Mouse (Mus musculus): Measurements from ENCODE around the gene Camp. TPM values are rescaled to one million over a fixed set of nuclear protein-coding genes. Genes with fewer than 3 reads are reported as not detected.

Camp gene
- polyA plus RNA-seq (2016; fragmentation: Nextera tagmentation; extraction: Ambion mirVana), result not detected in 2 replicates

- WGBS, result 78% methylated on average over 6 of the region's 6 CpGs
- no peaks in the 10 kb centered on the region for H3K27me3 ChIP-seq (ENCODE audit: insufficient read depth, poor library complexity, severe bottlenecking)
- H3K9me3 ChIP-seq, result no peaks in the 10 kb centered on the region
- H3K27ac ChIP-seq, result no peak within 1 kb of the TSS
- no peak within 1 kb of the TSS for H3K4me3 ChIP-seq
- no peak for DNase-seq (ENCODE audit: low spot score)
- H3K4me1 ChIP-seq, result no peaks in the 10 kb centered on the region
- H3K36me3 ChIP-seq, result peaks cover 6% of the 10 kb centered on the region; the same call in 1 of the 2 replicates
These were observed at the start of gene Camp for GRCm38 (mm10) chr9:109849312-109849758. Gene Camp, minus strand, starts transcription at chr9:109849617.

GRCm38 (mm10) chr9:109898027-109898426 is 48.6 kb upstream of the Camp start:
- DNase-seq (ENCODE audit: low spot score), result no peak
- Histone ChIP-seq H3K4me1 (peaks cover 23% of the 10 kb centered on the region), H3K27ac (no peak overlapping the region), H3K9me3 (no peaks in the 10 kb centered on the region), H3K27me3 (ENCODE audit: insufficient read depth, poor library complexity, severe bottlenecking) (no peaks in the 10 kb centered on the region), H3K4me3 (no peak overlapping the region), H3K36me3 (peaks cover 25% of the 10 kb centered on the region)
- WGBS, result 31% methylated on average over 2 of the region's 2 CpGs

- no peak for DNase-seq (ENCODE audit: low spot score)
- Histone ChIP-seq H3K4me3 (no peak overlapping the region), H3K27ac (no peak overlapping the region), H3K4me1 (peaks cover 23% of the 10 kb centered on the region), H3K27me3 (ENCODE audit: insufficient read depth, poor library complexity, severe bottlenecking) (no peaks in the 10 kb centered on the region), H3K9me3 (no peaks in the 10 kb centered on the region), H3K36me3 (peaks cover 40% of the 10 kb centered on the region)
- WGBS, result 76% methylated on average over 8 of the region's 8 CpGs
These were observed 47.1 kb upstream of the Camp start for GRCm38 (mm10) chr9:109896253-109897150.

- H3K4me1 ChIP-seq, result peaks cover 21% of the 10 kb centered on the region
- DNase-seq (ENCODE audit: low spot score), result no peak
- H3K36me3 ChIP-seq, result peaks cover 49% of the 10 kb centered on the region
- 82% methylated on average over 6 of the region's 6 CpGs for WGBS
- H3K4me3 ChIP-seq, result no peak overlapping the region
- no peak overlapping the region for H3K27ac ChIP-seq
- H3K27me3 ChIP-seq (ENCODE audit: insufficient read depth, poor library complexity, severe bottlenecking), result no peaks in the 10 kb centered on the region
- H3K9me3 ChIP-seq, result no peaks in the 10 kb centered on the region
These were observed 46.2 kb upstream of the Camp start for GRCm38 (mm10) chr9:109895593-109895992.

GRCm38 (mm10) chr9:109894413-109895090 is 45.1 kb upstream of the Camp start:
- Histone ChIP-seq H3K4me1 (peaks cover 13% of the 10 kb centered on the region), H3K27ac (peak overlapping the region; percentile 76), H3K27me3 (ENCODE audit: insufficient read depth, poor library complexity, severe bottlenecking) (no peaks in the 10 kb centered on the region), H3K4me3 (no peak overlapping the region), H3K9me3 (no peaks in the 10 kb centered on the region), H3K36me3 (peaks cover 59% of the 10 kb centered on the region)
- peak; percentile 89 for DNase-seq (ENCODE audit: low spot score)
- WGBS, result 36% methylated on average over 6 of the region's 6 CpGs

- Histone ChIP-seq H3K9me3 (no peaks in the 10 kb centered on the region), H3K27me3 (ENCODE audit: insufficient read depth, poor library complexity, severe bottlenecking) (no peaks in the 10 kb centered on the region), H3K36me3 (peaks cover 77% of the 10 kb centered on the region), H3K27ac (no peak overlapping the region), H3K4me1 (peaks cover 10% of the 10 kb centered on the region), H3K4me3 (no peak overlapping the region)
- DNase-seq (ENCODE audit: low spot score), result no peak
- 69% methylated on average over 5 of the region's 5 CpGs for WGBS
These were observed 43.3 kb upstream of the Camp start for GRCm38 (mm10) chr9:109892651-109893250.

GRCm38 (mm10) chr9:109891501-109891900 is 42.1 kb upstream of the Camp start:
- 86% methylated on average over 8 of the region's 8 CpGs for WGBS
- H3K27me3 ChIP-seq (ENCODE audit: insufficient read depth, poor library complexity, severe bottlenecking), result no peaks in the 10 kb centered on the region
- no peak overlapping the region for H3K27ac ChIP-seq
- H3K4me3 ChIP-seq, result no peak overlapping the region
- H3K36me3 ChIP-seq, result peaks cover 90% of the 10 kb centered on the region
- peaks cover 10% of the 10 kb centered on the region for H3K4me1 ChIP-seq
- DNase-seq (ENCODE audit: low spot score), result no peak
- no peaks in the 10 kb centered on the region for H3K9me3 ChIP-seq

- H3K4me3 ChIP-seq, result no peak overlapping the region
- H3K27ac ChIP-seq, result no peak overlapping the region
- peaks cover 100% of the 10 kb centered on the region for H3K36me3 ChIP-seq
- WGBS, result 96% methylated on average over 5 of the region's 5 CpGs
- H3K4me1 ChIP-seq, result no peaks in the 10 kb centered on the region
- no peak for DNase-seq (ENCODE audit: low spot score)
- no peaks in the 10 kb centered on the region for H3K27me3 ChIP-seq (ENCODE audit: insufficient read depth, poor library complexity, severe bottlenecking)
- no peaks in the 10 kb centered on the region for H3K9me3 ChIP-seq
These were observed 37.9 kb upstream of the Camp start for GRCm38 (mm10) chr9:109887321-109887720.

- H3K9me3 ChIP-seq, result no peaks in the 10 kb centered on the region
- no peak overlapping the region for H3K27ac ChIP-seq
- 65% methylated on average over 4 of the region's 4 CpGs for WGBS
- peaks cover 100% of the 10 kb centered on the region for H3K36me3 ChIP-seq
- no peak overlapping the region for H3K4me3 ChIP-seq
- DNase-seq (ENCODE audit: low spot score), result no peak
- H3K4me1 ChIP-seq, result no peaks in the 10 kb centered on the region
- H3K27me3 ChIP-seq (ENCODE audit: insufficient read depth, poor library complexity, severe bottlenecking), result no peaks in the 10 kb centered on the region
These were observed 36.8 kb upstream of the Camp start for GRCm38 (mm10) chr9:109886259-109886658.

- 90% methylated on average over 1 of the region's 1 CpGs for WGBS
- Histone ChIP-seq H3K4me3 (no peak overlapping the region), H3K9me3 (no peaks in the 10 kb centered on the region), H3K27me3 (ENCODE audit: insufficient read depth, poor library complexity, severe bottlenecking) (no peaks in the 10 kb centered on the region), H3K36me3 (peaks cover 69% of the 10 kb centered on the region), H3K27ac (no peak overlapping the region), H3K4me1 (peaks cover 8% of the 10 kb centered on the region; the same call in 1 of the 2 replicates)
- no peak for DNase-seq (ENCODE audit: low spot score)
These were observed 29.9 kb upstream of the Camp start for GRCm38 (mm10) chr9:109879305-109879704.

- Histone ChIP-seq H3K4me1 (peaks cover 8% of the 10 kb centered on the region; the same call in 1 of the 2 replicates), H3K27ac (peak overlapping the region; percentile 97; the same call in 1 of the 2 replicates), H3K36me3 (peaks cover 53% of the 10 kb centered on the region), H3K4me3 (peak overlapping the region; percentile 100), H3K27me3 (ENCODE audit: insufficient read depth, poor library complexity, severe bottlenecking) (no peaks in the 10 kb centered on the region), H3K9me3 (no peaks in the 10 kb centered on the region)
- DNase-seq (ENCODE audit: low spot score), result no peak
- 83% methylated on average over 5 of the region's 5 CpGs for WGBS
These were observed 28.2 kb upstream of the Camp start for GRCm38 (mm10) chr9:109877666-109878065.

- H3K36me3 ChIP-seq, result peaks cover 44% of the 10 kb centered on the region
- WGBS, result 6% methylated on average over 3 of the region's 3 CpGs
- no peaks in the 10 kb centered on the region for H3K9me3 ChIP-seq
- H3K27ac ChIP-seq, result peak overlapping the region; percentile 97
- peaks cover 8% of the 10 kb centered on the region; the same call in 1 of the 2 replicates for H3K4me1 ChIP-seq
- peak overlapping the region; percentile 100 for H3K4me3 ChIP-seq
- H3K27me3 ChIP-seq (ENCODE audit: insufficient read depth, poor library complexity, severe bottlenecking), result no peaks in the 10 kb centered on the region
- DNase-seq (ENCODE audit: low spot score), result no peak
These were observed 27.3 kb upstream of the Camp start for GRCm38 (mm10) chr9:109876756-109877155.
